Mouse (Mus musculus) spleen, adult 12 weeks (tissue): ENCODE results near the gene Tns1.
"Not testable (repeated sequence)": the region's sequence is repeated elsewhere in the genome, so short reads cannot be mapped to it uniquely, and the experiment has no call there.

ENCODE experiments used
- DNase-seq: peaks from one replicate; pipeline ENCODE4 v3.0.0; 2022; ENCODE audit warnings: low spot score

Gene Tns1

DNA sequence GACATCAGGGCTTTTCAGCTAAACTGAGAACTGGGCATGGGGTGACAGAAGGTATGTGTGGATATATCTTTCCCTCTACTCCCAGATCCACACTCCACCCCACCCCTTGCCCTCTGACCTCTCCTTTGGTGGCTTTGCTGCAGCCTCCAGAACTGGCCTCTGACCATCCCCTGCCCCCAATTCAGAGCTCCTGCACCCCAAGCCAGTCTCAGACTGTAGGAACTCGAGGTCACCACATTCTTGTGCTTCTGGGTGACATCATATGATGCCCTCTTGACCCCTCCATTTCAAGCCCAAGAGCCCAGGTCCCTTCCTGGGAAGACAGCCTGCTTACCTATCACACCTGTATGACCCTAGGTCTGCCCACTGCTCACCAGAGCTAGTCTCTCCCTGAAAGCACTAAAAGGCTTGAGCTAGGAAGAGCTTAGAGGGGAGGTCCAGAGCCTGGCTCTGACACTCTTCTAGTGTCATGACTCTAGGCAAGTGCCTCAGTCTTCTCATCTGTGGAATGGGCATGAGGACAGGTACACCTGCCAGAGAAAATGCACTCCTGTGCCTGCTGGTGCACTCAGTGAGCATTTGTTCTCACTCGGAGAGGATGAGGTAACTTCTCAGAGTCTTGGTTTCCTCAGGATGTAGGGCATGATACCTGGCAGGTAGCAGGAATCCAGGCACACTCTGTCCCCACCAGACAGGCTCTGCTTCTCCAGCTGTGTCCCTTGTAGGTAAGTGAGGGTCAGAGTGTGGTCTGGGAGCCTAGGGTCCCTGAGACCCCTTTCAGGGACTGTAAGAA is 214.9 kb downstream of the Tns1 start:
- no peak for DNase-seq

DNA sequence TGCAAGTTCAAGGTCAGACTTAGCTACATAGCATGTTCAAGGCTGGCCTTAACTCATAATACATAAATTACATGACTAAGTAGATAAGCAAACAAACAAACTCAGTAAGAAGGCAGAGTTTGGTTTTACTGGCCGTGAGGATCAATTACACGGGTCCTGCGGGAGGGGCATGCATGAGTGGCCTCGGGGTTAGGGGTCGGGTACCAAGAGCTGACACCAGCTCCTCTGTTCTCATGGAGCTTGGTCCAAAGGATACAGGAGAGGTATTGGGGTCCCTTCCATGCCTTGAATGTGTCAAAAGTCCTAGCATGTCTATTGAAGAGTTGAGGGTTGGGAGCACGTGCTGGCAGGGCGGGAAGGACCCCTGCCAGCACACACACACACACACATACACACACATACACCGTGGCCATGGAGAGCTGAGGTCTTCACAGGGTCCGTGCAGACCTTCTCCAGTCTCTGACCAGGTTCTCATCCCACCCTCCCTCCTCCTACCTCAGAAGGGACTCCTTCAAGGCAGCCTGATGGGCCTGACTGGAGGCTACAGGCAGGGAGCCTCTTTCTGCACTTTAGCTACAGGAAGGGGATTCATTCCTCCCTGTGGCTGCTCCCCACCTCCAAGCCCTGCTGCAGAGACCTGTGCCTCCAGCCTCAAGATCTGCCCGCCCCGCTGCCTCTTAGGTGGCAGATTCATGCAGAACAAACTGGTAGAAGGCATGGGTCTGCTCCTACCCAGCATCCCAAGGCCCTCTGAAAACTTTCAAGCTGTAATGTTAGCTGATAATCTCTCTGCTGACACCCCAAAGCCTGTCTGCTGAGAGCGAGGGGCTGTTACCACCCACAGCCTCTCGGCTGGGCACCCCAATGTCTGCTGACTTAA is 215.9 kb downstream of the Tns1 start:
- no peak for DNase-seq

DNA sequence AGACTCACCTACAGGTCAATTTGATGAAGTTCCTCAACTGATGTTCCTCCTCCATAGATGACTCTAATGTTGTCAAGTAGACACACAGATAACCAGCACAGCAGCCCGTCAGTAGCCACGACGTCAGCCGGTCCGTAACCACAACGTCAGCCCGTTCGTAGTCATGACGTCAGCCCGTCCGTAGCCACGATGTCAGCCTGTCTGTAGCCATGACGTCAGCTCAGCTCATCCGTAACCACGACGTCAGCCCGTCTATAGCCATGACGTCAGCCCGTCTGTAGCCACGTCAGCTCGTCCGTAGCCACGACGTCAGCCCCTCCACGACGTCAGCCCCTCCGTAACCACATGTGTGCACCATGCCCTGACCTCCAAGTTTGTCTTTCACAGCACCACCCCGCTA is 217.1 kb downstream of the Tns1 start:
- no peak for DNase-seq

DNA sequence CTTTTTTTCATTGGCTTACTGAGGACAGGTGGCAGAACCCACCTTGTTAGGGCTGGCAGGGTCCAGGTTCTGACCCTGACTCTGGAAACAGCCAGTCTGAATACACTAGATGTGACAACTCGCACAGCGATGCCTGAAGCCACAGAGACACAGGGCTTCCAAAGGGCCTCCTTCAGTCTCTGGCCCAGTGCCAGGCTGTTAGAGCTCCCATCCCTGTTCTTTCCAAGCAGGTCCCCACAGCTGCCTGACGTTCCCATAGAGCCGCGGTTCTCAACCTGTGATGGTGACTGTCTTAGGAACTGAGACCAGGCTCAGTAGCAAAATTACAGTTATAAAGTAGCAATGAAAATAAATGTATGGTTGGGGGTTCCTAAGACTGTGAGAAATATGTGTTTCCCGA is 217.9 kb downstream of the Tns1 start:
- no peak for DNase-seq

DNA sequence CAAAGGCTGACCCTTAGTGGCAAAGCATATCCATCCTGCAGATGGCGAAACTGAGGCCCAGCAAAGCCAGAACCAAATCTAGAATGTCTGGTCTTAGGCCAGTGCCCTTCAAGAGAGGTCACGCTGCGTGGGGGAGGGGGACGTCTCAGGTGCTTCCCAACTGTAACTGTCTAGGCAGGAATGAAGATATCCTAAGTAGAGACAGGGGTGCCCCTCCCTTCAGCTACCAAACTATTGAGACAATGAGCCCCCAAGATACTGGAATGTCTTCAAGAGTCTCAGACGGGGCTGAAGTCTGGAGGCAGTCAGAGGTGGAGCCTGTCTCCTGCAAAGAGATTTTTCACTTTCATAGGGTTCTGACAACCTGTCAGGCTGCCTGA is 218.4 kb downstream of the Tns1 start:
- no peak for DNase-seq

DNA sequence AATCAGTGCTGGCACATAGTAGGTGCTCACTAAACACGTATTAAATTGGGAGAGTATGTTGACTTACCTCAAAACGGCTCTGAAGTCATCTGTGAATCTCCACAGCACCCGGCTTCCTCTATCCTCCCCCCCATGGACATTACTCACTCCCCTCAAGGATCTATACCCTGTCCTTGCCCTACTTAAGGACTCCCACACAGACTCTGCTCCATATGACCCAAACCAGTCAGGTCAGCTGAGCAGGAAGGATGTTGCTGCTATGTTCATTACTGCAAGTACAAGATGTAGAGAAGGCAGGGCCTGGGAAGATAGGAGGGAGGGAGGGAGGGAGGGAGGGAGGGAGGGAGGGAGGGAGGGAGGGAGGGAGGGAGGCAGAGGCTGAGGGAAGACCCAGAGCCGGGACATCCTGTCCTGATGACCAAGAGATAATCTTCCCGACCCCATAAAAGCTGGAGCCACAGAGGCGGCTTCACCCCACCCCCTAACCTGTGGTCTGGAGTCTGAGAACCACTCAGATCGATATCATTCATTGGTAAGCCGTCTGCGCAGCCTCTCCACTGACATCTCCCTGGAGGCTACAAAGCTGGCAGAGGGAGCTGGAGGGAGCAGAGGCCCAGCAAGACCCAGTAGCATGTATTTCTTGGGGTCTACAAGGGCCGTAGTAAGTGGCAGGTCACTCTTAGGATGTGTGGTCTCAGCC is 219.0 kb downstream of the Tns1 start:
- no peak for DNase-seq

DNA sequence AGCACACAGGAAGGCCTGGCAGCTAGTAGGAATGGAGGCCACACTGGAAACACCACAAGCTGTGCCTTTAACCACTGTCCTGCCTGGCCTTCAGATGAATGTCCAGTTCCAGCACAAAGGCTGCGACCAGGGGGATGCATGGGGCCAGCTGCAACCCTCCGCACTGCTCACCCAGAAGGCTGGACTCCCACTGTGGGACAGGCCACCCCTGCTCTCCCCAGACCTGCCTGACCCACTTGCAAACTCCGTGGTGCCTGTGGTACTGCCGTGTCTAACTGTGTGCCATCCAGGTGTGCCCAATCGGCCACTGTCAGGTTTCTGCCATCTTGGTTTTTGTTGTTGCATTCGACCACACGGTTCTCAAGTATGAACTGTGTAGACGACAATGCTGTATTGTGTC is 219.6 kb downstream of the Tns1 start:
- DNase-seq: no peak

DNA sequence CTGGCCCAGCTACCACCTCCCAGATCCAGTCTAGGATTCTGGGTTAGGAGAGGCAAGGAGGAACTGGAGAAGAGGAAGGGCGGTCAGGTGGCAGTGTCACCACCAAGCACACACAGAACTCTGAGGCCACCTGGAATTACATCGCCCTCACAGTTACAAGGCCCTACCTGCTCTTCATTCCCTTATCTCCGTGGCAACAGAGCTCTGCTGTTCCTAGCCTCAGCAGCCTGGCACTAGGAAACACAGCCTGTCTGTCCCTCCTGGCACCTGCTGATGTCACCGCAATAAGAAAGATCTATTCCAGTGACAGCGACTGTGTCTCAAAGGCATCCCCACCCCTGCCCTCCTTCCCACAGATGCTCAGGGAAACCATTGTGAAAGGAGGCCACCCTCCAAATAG is 221.2 kb downstream of the Tns1 start:
- DNase-seq: no peak

DNA sequence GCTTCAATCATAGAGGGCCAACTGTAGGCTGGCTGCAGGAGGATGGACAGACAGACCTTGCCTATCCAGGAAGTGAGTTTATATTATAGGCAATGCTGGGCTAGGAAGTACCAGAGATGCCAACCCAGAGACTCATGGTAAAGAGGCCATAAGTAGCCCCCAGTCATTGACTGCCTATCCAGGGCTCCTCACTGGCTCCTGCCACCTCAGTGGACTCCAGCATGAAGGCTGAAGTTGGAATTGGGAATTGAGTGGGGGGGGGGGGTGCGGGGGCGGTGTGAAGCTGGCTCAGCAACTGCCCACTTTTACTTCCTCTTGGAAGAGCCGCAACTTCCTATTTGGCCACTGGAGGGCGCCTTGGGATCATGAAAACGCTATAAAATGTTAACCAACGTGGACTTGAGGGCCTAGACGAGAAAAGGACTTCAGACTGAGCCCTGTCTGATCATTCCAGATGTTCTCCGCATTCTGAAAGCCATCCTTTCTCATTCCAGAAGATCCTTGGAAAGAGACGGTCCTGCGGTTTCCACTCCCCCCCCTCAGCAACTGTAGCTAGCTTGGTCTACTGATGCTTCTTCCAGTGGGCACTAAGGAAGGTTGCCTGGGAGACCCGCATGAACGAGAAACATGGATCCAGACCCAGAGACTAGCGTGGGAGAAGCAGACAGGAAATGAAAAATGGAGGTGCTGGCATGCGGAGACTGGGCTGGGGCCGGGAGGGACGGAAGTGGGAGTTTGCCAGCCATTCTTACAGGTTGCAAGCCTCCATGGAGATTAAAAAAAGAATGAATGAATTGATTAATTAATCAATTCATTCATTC is 221.9 kb downstream of the Tns1 start:
- DNase-seq: peak; percentile 26

DNA sequence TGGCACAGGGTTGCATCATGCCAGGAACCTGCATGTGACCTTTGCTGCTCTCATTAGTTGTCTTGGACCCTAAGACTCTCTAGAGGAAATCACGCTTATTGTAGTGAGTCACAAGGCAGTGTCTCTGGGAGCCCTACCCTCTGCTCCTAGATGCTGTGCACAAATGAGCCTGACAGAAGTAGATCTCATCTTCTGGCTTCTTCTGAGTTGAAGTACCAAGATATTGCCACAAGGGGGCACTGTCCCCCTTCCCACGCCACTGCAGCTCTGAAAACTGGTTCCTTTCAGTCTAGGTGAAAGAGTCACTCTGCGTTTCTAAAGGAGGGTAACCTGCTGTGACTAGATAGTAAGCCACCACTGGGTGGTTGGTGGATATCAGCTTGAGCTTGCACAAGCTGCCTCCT is 222.8 kb downstream of the Tns1 start:
- peak; percentile 25 for DNase-seq

DNA sequence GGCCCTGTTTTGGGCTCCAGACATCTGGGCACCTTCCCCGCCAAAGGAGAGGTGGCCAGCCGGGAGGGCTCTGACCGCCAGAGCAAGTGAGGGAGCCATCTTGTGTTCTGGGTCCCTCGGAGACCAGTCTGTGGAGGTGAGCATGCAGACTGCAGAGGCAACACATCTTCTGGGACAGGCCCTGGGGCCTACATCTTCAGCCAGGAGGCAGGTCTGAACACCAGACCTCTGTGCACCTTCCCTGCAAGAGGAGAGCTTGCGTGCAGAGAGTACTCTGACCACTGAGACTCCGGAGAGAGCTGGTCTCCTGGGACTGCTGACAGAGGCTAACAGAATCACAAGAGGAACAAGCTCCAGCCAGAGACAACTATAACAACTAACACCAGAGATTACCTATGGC is 228.8 kb downstream of the Tns1 start:
- not testable (repeated sequence) for DNase-seq

DNA sequence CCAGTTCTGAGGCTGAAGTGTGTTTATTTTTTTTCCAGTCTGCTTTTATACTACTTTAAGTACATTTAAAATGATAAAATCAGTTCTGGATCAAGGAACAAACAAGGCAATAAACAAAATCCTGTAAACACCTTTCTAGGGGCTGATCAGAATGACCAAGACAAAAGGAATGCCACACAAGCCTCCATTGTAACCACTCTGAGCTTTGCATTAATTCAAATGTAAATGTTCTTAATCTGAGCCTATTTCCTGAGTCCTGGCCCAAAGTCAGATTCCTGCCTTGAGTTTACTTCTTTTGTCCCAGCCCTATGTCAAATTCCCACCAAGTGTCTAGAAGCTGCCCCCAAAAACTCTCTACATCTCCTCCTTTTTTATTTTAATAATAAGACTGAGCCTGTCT is 243.5 kb downstream of the Tns1 start:
- no peak for DNase-seq

DNA sequence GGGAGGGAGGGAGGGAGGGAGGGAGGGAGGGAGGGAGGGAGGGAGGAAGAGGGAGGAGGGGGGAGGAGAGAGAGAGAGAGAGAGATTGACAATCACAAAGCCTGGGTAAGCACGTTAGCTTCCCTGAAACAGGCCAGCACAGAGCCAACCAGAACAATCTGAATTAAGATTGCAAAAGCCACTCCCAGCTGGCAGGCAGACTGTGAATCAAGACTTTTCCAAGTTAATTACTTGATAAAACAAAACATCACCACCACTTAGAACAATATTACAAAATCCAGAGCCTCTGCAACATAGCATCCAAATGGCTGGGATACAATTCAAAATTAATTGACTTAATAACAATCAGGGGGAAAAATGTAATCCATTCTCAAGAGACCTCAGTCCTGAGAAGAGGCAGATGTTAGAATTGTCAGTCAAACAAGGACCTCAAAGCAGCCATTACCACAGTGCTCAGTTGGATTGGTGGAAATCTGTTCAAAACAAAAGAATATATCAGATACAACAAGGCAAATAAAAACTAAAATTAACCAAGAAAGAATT is 248.5 kb downstream of the Tns1 start:
- no peak for DNase-seq

DNA sequence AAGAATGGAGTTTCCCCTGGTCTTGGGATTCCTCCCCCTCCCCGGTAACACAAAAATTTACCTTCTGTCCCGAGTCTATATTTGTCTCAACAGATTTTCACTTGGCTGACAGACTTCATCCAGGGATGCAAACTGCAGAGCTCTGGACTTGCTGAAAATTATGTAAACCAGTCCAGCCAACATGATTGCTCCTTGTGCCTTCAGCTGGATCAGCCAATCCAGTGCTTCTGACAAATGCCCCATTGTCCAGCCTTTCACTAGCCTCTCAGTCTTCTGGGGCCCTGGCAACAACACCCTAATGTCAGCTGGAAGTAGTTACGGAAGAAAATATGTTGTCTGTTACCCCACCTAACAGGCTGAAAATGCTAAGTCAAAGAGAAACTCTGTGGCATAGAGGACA is 259.9 kb downstream of the Tns1 start:
- no peak for DNase-seq

DNA sequence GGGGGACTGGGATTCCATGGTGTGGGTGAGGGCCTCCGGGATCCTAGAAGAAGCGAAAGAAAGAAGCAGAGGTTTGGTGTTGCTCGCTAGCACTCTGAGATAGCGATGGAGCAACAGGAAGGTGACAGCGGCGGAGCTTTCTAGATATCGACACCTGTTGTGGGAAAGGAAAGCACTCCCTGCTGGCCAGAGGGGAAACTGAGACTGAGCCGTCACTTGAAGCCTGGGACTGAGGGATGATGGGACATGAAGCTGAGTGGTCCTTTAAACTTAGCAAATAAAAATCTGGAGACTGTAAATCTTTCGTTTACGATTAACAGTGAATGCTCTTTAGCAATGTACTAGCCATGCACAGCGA is 261.2 kb downstream of the Tns1 start:
- no peak for DNase-seq

DNA sequence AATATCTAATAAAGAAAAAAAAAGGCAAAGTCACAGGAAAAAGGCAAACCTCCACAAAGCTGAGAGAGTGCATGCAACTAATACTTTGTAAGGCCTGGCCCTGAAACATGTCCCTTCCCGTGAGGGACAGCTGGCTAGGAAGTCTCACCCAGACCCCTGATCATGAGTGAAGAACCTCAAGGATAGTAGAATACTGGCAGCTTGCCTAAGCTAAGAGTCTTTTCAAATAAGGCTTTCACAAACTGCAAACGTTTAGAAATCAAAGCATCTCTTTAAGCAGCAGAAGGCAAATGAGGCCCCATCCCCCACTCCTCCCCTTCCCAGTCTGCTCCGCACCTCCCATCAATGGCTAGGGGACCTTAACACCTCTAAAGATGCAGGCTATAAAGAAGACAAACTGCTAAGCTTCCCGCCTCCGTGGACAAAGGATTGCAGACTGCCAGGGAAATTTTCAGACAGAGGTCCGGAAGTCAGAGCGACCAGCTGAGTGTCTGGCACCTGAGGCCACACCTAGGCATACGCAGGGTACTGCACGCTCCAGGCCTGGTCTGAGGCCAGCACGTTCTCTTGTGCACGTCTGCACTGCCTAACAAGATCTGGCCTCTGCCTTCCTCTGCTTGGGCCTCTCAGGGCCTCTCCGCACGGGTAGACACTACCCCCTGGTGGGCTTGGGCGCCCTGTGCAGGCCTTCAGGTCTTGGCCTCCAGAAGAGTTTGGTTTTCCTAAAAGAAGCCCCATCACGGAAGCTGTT is 261.8 kb downstream of the Tns1 start:
- no peak for DNase-seq

DNA sequence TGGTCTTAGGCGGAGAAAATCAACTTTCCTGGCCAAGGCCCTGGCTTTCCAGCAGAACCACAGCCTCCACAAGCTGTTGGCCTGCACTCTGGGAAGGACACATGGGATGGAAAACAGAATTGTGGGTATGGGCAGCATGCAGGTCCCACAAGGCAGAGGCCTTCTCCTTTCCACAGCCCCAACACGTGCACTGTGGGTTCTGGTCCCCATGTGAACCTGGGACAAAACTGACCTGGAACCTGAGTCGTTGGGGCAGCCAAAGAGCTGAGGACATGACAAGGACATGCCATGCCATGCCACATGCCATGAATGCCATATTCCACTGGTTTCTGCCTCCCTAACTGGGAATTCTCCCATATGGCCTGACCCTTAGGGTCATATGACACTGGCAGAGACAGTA is 263.8 kb downstream of the Tns1 start:
- no peak for DNase-seq
